Comparison of ENCODE assay signal across 24 mouse cellular contexts in the genomic region with DNA sequence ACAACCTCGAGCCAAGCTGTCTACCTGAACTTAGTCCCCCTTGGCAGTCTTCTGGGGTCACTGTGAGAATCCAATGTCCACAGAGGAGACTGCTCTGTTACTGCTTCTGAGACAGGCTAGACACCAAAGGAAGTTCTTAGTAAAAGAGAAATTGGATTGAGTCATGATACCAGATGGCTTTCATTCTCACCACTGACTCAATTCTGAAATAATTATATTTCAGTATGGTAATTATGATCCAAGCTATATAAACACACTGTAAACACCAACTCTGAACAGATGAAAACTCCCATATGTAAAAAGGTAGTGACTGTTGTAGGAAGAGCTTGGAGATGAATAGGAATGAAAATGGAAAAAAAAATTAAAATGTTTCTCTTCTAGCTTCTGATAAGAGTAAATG. TPM values are rescaled to one million over a fixed set of nuclear protein-coding genes. Genes with fewer than 3 reads are reported as not detected.
DNase-seq lines count a peak whose midpoint lies in the region; ATAC-seq and TF ChIP-seq lines count a peak whose summit lies in the region.
"Had no signal": no experiment of that assay in that cellular context is flagged by ENCODE, and none has a peak within 500 bp of the region (broad histone marks: within the 10 kb centered on the region; RNA-seq: fewer than 3 reads in every experiment).

No protein-coding gene starts in this region.

- no peak for TF ChIP-seq CTCF in liver, postnatal 0 days (IDR thresholded peaks at IDR 0.05; ENCODE audit: low read depth)
- TF ChIP-seq CTCF in CH12.LX (conservative IDR thresholded peaks at IDR 0.05 in 1 of 2, IDR thresholded peaks at IDR 0.05 in 1 of 2; ENCODE audit: low read depth in 2 of 2, low read length in 2 of 2): no peak
- TF ChIP-seq CTCF in intestine, postnatal 0 days (IDR thresholded peaks at IDR 0.05; ENCODE audit: low read depth): no peak

- no peak overlapping the region for H3K27ac ChIP-seq in forebrain, embryonic 15.5 days (replicated peaks)
- no peak overlapping the region for H3K27ac ChIP-seq in forebrain, embryonic 10.5 days
- H3K27ac ChIP-seq in liver, postnatal 0 days (ENCODE audit: low read depth): peak overlapping the region; percentile 69
- H3K27ac ChIP-seq in liver, embryonic 12.5 days: no peak overlapping the region
- H3K27ac ChIP-seq in CH12.LX (ENCODE audit: insufficient read depth, low read depth): peak overlapping the region; percentile 81
- H3K27ac ChIP-seq in intestine, postnatal 0 days (ENCODE audit: low read depth, low read length): peak overlapping the region; percentile 73
- H3K27ac ChIP-seq: heart, embryonic 13.5 days; midbrain, embryonic 12.5 days; neural tube, embryonic 13.5 days; stomach, embryonic 15.5 days had no signal

- no peak for TF ChIP-seq EP300 in liver, postnatal 0 days (IDR thresholded peaks at IDR 0.05; ENCODE audit: low read depth)
- TF ChIP-seq EP300 in CH12.LX (IDR thresholded peaks at IDR 0.05; ENCODE audit: low read length): peak; percentile 58

- H3K4me3 ChIP-seq in forebrain, embryonic 15.5 days: no peak overlapping the region
- no peak overlapping the region for H3K4me3 ChIP-seq in forebrain, embryonic 10.5 days
- no peak overlapping the region for H3K4me3 ChIP-seq in liver, postnatal 0 days (ENCODE audit: low read depth, low read length)
- no peak overlapping the region for H3K4me3 ChIP-seq in liver, embryonic 12.5 days
- H3K4me3 ChIP-seq in CH12.LX (replicated peaks in 1 of 3; ENCODE audit: low read depth in 2 of 3, low read length in 2 of 3, poor library complexity in 1 of 3): peak overlapping the region; percentile 34 to 47 (median 42)
- H3K4me3 ChIP-seq in intestine, postnatal 0 days (ENCODE audit: low read depth, low read length): no peak overlapping the region
- H3K4me3 ChIP-seq: heart, embryonic 13.5 days; midbrain, embryonic 12.5 days; neural tube, embryonic 13.5 days; stomach, embryonic 15.5 days had no signal

- no peak for DNase-seq in forebrain, embryonic 10.5 days (ENCODE audit: extremely low spot score, low spot score)
- DNase-seq in liver, postnatal 0 days: no peak
- DNase-seq in CH12.LX (ENCODE audit: extremely low read depth): peak; percentile 49
- no peak for DNase-seq in heart, adult 18-20 months
- DNase-seq in gastrocnemius, postnatal 4 days (ENCODE audit: low spot score in 2 of 2): no peak
- DNase-seq: cerebellum, postnatal 14 days; embryo, embryonic 11 days; gastrocnemius, postnatal 25 days; heart, postnatal 36 days; liver; thymus, postnatal 25 days had no signal

- TF ChIP-seq POLR2A in CH12.LX (IDR thresholded peaks at IDR 0.05; ENCODE audit: low read depth, low read length): no peak

- H3K79me2 ChIP-seq in CH12.LX (replicated peaks; ENCODE audit: control insufficient read depth, extremely low read depth, insufficient read depth, poor library complexity, severe bottlenecking): peaks cover 47% of the 10 kb centered on the region

- no peak overlapping the region for H3K4me2 ChIP-seq in forebrain, embryonic 15.5 days (replicated peaks)
- H3K4me2 ChIP-seq in liver, postnatal 0 days (ENCODE audit: low read depth, low read length): no peak overlapping the region
- no peak overlapping the region for H3K4me2 ChIP-seq in liver, embryonic 12.5 days
- peak overlapping the region; percentile 65 for H3K4me2 ChIP-seq in CH12.LX (ENCODE audit: insufficient read depth, low read depth, poor library complexity, severe bottlenecking)
- H3K4me2 ChIP-seq in intestine, postnatal 0 days (replicated peaks; ENCODE audit: low read depth): no peak overlapping the region
- H3K4me2 ChIP-seq: heart, embryonic 13.5 days; midbrain, embryonic 12.5 days; neural tube, embryonic 13.5 days; stomach, embryonic 15.5 days had no signal

- H3K9ac ChIP-seq in forebrain, embryonic 15.5 days (replicated peaks): no peak overlapping the region
- H3K9ac ChIP-seq in liver, postnatal 0 days (replicated peaks): no peak overlapping the region
- no peak overlapping the region; the same call in 1 of the 2 replicates for H3K9ac ChIP-seq in liver, embryonic 12.5 days
- H3K9ac ChIP-seq in CH12.LX (ENCODE audit: insufficient read depth, low read depth): peak overlapping the region; percentile 64
- no peak overlapping the region for H3K9ac ChIP-seq in intestine, postnatal 0 days (ENCODE audit: low read depth, low read length)
- H3K9ac ChIP-seq: heart, embryonic 13.5 days; midbrain, embryonic 12.5 days; neural tube, embryonic 13.5 days; stomach, embryonic 15.5 days had no signal

- no peaks in the 10 kb centered on the region for H3K9me3 ChIP-seq in forebrain, embryonic 15.5 days
- H3K9me3 ChIP-seq in forebrain, embryonic 10.5 days: no peaks in the 10 kb centered on the region
- no peaks in the 10 kb centered on the region for H3K9me3 ChIP-seq in liver, postnatal 0 days (ENCODE audit: low read length)
- H3K9me3 ChIP-seq in liver, embryonic 12.5 days (replicated peaks): no peaks in the 10 kb centered on the region
- no peaks in the 10 kb centered on the region for H3K9me3 ChIP-seq in CH12.LX (replicated peaks; ENCODE audit: low read length)
- no peaks in the 10 kb centered on the region for H3K9me3 ChIP-seq in intestine, postnatal 0 days (ENCODE audit: control insufficient read depth)
- H3K9me3 ChIP-seq: heart, embryonic 13.5 days; midbrain, embryonic 12.5 days; neural tube, embryonic 13.5 days; stomach, embryonic 15.5 days had no signal

- dilution Hi-C loops in CH12.LX (cut with MboI; ENCODE audit: extremely low pct_ligation_motif_present, extremely low pct_unique_long_range_greater_than_20kb, low sequenced_read_pairs): no loop called here

- TF ChIP-seq RAD21 in CH12.LX (IDR thresholded peaks at IDR 0.05; ENCODE audit: low read depth, low read length): no peak

- ATAC-seq in forebrain, embryonic 15.5 days (replicated peaks): peak; percentile 71
- ATAC-seq in liver, postnatal 0 days: no peak
- no peak for ATAC-seq in liver, embryonic 12.5 days
- ATAC-seq in intestine, postnatal 0 days: no peak
- ATAC-seq: hindbrain, embryonic 16.5 days had no signal

- no peaks in the 10 kb centered on the region for H3K27me3 ChIP-seq in forebrain, embryonic 15.5 days
- no peaks in the 10 kb centered on the region for H3K27me3 ChIP-seq in forebrain, embryonic 10.5 days (ENCODE audit: poor library complexity, severe bottlenecking)
- H3K27me3 ChIP-seq in liver, postnatal 0 days (ENCODE audit: insufficient read depth, low read length): no peaks in the 10 kb centered on the region
- no peaks in the 10 kb centered on the region for H3K27me3 ChIP-seq in liver, embryonic 12.5 days (replicated peaks)
- H3K27me3 ChIP-seq in CH12.LX (replicated peaks): no peaks in the 10 kb centered on the region
- no peaks in the 10 kb centered on the region for H3K27me3 ChIP-seq in intestine, postnatal 0 days (replicated peaks; ENCODE audit: control insufficient read depth, insufficient read depth, low read length)
- H3K27me3 ChIP-seq: heart, embryonic 13.5 days; midbrain, embryonic 12.5 days; neural tube, embryonic 13.5 days; stomach, embryonic 15.5 days had no signal

- H3K36me3 ChIP-seq in forebrain, embryonic 15.5 days: no peaks in the 10 kb centered on the region
- H3K36me3 ChIP-seq in forebrain, embryonic 10.5 days (replicated peaks): peaks cover 93% of the 10 kb centered on the region
- H3K36me3 ChIP-seq in liver, postnatal 0 days (replicated peaks; ENCODE audit: insufficient read depth, low read length): peaks cover 23% of the 10 kb centered on the region
- H3K36me3 ChIP-seq in liver, embryonic 12.5 days: peaks cover 96% of the 10 kb centered on the region
- peaks cover 18 to 79% of the 10 kb centered on the region in 2 experiments for H3K36me3 ChIP-seq in CH12.LX (replicated peaks in 1 of 2; ENCODE audit: control insufficient read depth in 1 of 2, insufficient read depth in 1 of 2, low read length in 1 of 2)
- H3K36me3 ChIP-seq in intestine, postnatal 0 days (ENCODE audit: control insufficient read depth, insufficient read depth): peaks cover 3% of the 10 kb centered on the region; the same call in 1 of the 2 replicates
- H3K36me3 ChIP-seq: neural tube, embryonic 13.5 days; stomach, embryonic 15.5 days had no signal

- WGBS in forebrain, embryonic 15.5 days: 78% methylated on average over 1 of the region's 1 CpGs
- WGBS in forebrain, embryonic 10.5 days: 91% methylated on average over 1 of the region's 1 CpGs
- 77% methylated on average over 1 of the region's 1 CpGs for WGBS in liver, postnatal 0 days (ENCODE audit: insufficient replicate concordance)
- WGBS in liver, embryonic 12.5 days (ENCODE audit: insufficient replicate concordance): 68% methylated on average over 1 of the region's 1 CpGs
- 75% methylated on average over 1 of the region's 1 CpGs for WGBS in intestine, postnatal 0 days

- in situ Hi-C loops in CH12.LX (cut with MboI; ENCODE audit: low pct_ligation_motif_present, low pct_unique_long_range_greater_than_20kb, low sequenced_read_pairs): no loop called here

- H3K4me1 ChIP-seq in forebrain, embryonic 15.5 days: peaks cover 12% of the 10 kb centered on the region
- H3K4me1 ChIP-seq in forebrain, embryonic 10.5 days: peaks cover 7% of the 10 kb centered on the region
- H3K4me1 ChIP-seq in liver, postnatal 0 days (ENCODE audit: insufficient read depth): peaks cover 4% of the 10 kb centered on the region; the same call in 1 of the 2 replicates
- peaks cover 10% of the 10 kb centered on the region; the same call in 1 of the 2 replicates for H3K4me1 ChIP-seq in liver, embryonic 12.5 days
- H3K4me1 ChIP-seq in CH12.LX (ENCODE audit: control insufficient read depth in 1 of 2, insufficient read depth in 2 of 2): peaks cover 14 to 34% of the 10 kb centered on the region in 2 experiments
- no peaks in the 10 kb centered on the region for H3K4me1 ChIP-seq in intestine, postnatal 0 days (replicated peaks; ENCODE audit: control insufficient read depth, insufficient read depth, low read length)
- H3K4me1 ChIP-seq: neural tube, embryonic 13.5 days; stomach, embryonic 15.5 days had no signal

RNA-seq across cellular contexts. Expression of a gene that starts 7.6 kb away (rescaled TPM):
- polyA plus RNA-seq in forebrain, embryonic 15.5 days (2015; fragmentation: Nextera tagmentation; extraction: Ambion mirVana): 5.6 and 7.1 TPM in 2 replicates
- polyA plus RNA-seq in forebrain, embryonic 10.5 days (2016; fragmentation: Nextera tagmentation; extraction: Ambion mirVana): 26.2 and 27.4 TPM in 2 replicates
- 3.9 and 5.0 TPM in 2 replicates for polyA plus RNA-seq in liver, postnatal 0 days (2015; fragmentation: Nextera tagmentation; extraction: Ambion mirVana)
- 17.2 and 17.4 TPM in 2 replicates for polyA plus RNA-seq in liver, embryonic 12.5 days (2016; fragmentation: Nextera tagmentation; extraction: Ambion mirVana)
- 33.0 and 37.4 TPM in 2 replicates for total RNA-seq in CH12.LX (2012; rRNA removed)
- 37.5 and 41.4 TPM in 2 replicates for total RNA-seq in CH12.LX (2014; rRNA removed)
- polyA plus RNA-seq in CH12.LX (2012; ENCODE audit: insufficient read length, low read depth): 31.1 and 31.3 TPM in 2 replicates
- polyA plus RNA-seq in intestine, postnatal 0 days (2015; fragmentation: Nextera tagmentation; extraction: Ambion mirVana): 2.3 and 3.3 TPM in 2 replicates
- under 1 TPM; 0.27 to 0.31 TPM for total RNA-seq in heart, adult 18-20 months (2021)
- total RNA-seq in gastrocnemius, postnatal 4 days (2021): 1 to 10 TPM; 7.3 to 9.2 TPM

RNA-seq across cellular contexts. Expression of a gene that starts 7.8 kb away (rescaled TPM):
- 116 and 130 TPM in 2 replicates for polyA plus RNA-seq in forebrain, embryonic 15.5 days (2015; fragmentation: Nextera tagmentation; extraction: Ambion mirVana)
- polyA plus RNA-seq in forebrain, embryonic 10.5 days (2016; fragmentation: Nextera tagmentation; extraction: Ambion mirVana): 61.7 and 69.9 TPM in 2 replicates
- polyA plus RNA-seq in liver, postnatal 0 days (2015; fragmentation: Nextera tagmentation; extraction: Ambion mirVana): 32.8 and 35.3 TPM in 2 replicates
- polyA plus RNA-seq in liver, embryonic 12.5 days (2016; fragmentation: Nextera tagmentation; extraction: Ambion mirVana): 45.1 and 47.9 TPM in 2 replicates
- total RNA-seq in CH12.LX (2012; rRNA removed) (39.4 and 52.2 TPM in 2 replicates), CH12.LX (2014; rRNA removed) (44.7 and 48.3 TPM in 2 replicates)
- 39.3 and 44.8 TPM in 2 replicates for polyA plus RNA-seq in CH12.LX (2012; ENCODE audit: insufficient read length, low read depth)
- 44.5 and 54.1 TPM in 2 replicates for polyA plus RNA-seq in intestine, postnatal 0 days (2015; fragmentation: Nextera tagmentation; extraction: Ambion mirVana)
- total RNA-seq in heart, adult 18-20 months (2021): 100 to 1,000 TPM in 1 of 2 experiments, 10 to 100 TPM in 1; 94.7 to 131 TPM
- total RNA-seq in gastrocnemius, postnatal 4 days (2021): 100 to 1,000 TPM in 1 of 2 experiments, 10 to 100 TPM in 1; 93.3 to 134 TPM

RNA-seq across cellular contexts. Expression of a gene that starts 37.9 kb away (rescaled TPM):
- polyA plus RNA-seq in forebrain, embryonic 15.5 days (2015; fragmentation: Nextera tagmentation; extraction: Ambion mirVana): 2.0 and 2.3 TPM in 2 replicates
- polyA plus RNA-seq in forebrain, embryonic 10.5 days (2016; fragmentation: Nextera tagmentation; extraction: Ambion mirVana): 1.5 and 1.8 TPM in 2 replicates
- 10.8 and 11.2 TPM in 2 replicates for polyA plus RNA-seq in liver, postnatal 0 days (2015; fragmentation: Nextera tagmentation; extraction: Ambion mirVana)
- 5.0 and 5.3 TPM in 2 replicates for polyA plus RNA-seq in liver, embryonic 12.5 days (2016; fragmentation: Nextera tagmentation; extraction: Ambion mirVana)
- 1.4 and 2.2 TPM in 2 replicates for total RNA-seq in CH12.LX (2012; rRNA removed)
- total RNA-seq in CH12.LX (2014; rRNA removed): 2.6 and 2.8 TPM in 2 replicates
- 6.8 and 9.1 TPM in 2 replicates for polyA plus RNA-seq in CH12.LX (2012; ENCODE audit: insufficient read length, low read depth)
- polyA plus RNA-seq in intestine, postnatal 0 days (2015; fragmentation: Nextera tagmentation; extraction: Ambion mirVana): 122 and 130 TPM in 2 replicates
- 1 to 10 TPM; 3.2 to 5.9 TPM for total RNA-seq in heart, adult 18-20 months (2021)
- 10 to 100 TPM in 1 of 2 experiments, 1 to 10 TPM in 1; 7.0 to 14.0 TPM for total RNA-seq in gastrocnemius, postnatal 4 days (2021)

RNA-seq across cellular contexts. Expression of a gene that starts 54.9 kb away (rescaled TPM):
- not detected in 2 replicates for polyA plus RNA-seq in forebrain, embryonic 15.5 days (2015; fragmentation: Nextera tagmentation; extraction: Ambion mirVana)
- polyA plus RNA-seq in forebrain, embryonic 10.5 days (2016; fragmentation: Nextera tagmentation; extraction: Ambion mirVana): not detected in 2 replicates
- polyA plus RNA-seq in liver, postnatal 0 days (2015; fragmentation: Nextera tagmentation; extraction: Ambion mirVana): not detected in 2 replicates
- not detected in 2 replicates for polyA plus RNA-seq in liver, embryonic 12.5 days (2016; fragmentation: Nextera tagmentation; extraction: Ambion mirVana)
- total RNA-seq in CH12.LX (2012; rRNA removed): not detected in 2 replicates
- total RNA-seq in CH12.LX (2014; rRNA removed): not detected in 2 replicates
- not detected in 2 replicates for polyA plus RNA-seq in CH12.LX (2012; ENCODE audit: insufficient read length, low read depth)
- 0.27 and 0.37 TPM in 2 replicates for polyA plus RNA-seq in intestine, postnatal 0 days (2015; fragmentation: Nextera tagmentation; extraction: Ambion mirVana)
- total RNA-seq in heart, adult 18-20 months (2021): not detected
- not detected for total RNA-seq in gastrocnemius, postnatal 4 days (2021)
- total RNA-seq: adrenal gland, postnatal 25 days; gastrocnemius, postnatal 25 days; heart, postnatal 36 days; layer of hippocampus, postnatal 25 days; left cerebral cortex, postnatal 36 days had no signal
- polyA plus RNA-seq: heart, embryonic 13.5 days; hindbrain, embryonic 16.5 days; kidney, embryonic 14.5 days; midbrain, embryonic 12.5 days; neural tube, embryonic 13.5 days; spleen, adult 2 months; stomach, embryonic 15.5 days had no signal

Comparison
In these comparisons a context has a peak if more than half of its experiments do, and no peak if none do; other contexts are left out.
1. H3K27ac ChIP-seq: peak in liver, postnatal 0 days (single experiment), CH12.LX (single experiment) and intestine, postnatal 0 days (single experiment); none in forebrain, embryonic 15.5 days (single experiment), forebrain, embryonic 10.5 days (single experiment) and liver, embryonic 12.5 days (single experiment).
2. H3K4me3 ChIP-seq: peak in CH12.LX (3 of 3); none in forebrain, embryonic 15.5 days (single experiment), forebrain, embryonic 10.5 days (single experiment), liver, postnatal 0 days (single experiment), liver, embryonic 12.5 days (single experiment) and intestine, postnatal 0 days (single experiment).
3. RNA of a gene that starts 37.9 kb away (polyA plus RNA-seq): 122 to 130 TPM in intestine, postnatal 0 days; 10.8 to 11.2 TPM in liver, postnatal 0 days, 6.8 to 9.1 TPM in CH12.LX, 5.0 to 5.3 TPM in liver, embryonic 12.5 days, 2.0 to 2.3 TPM in forebrain, embryonic 15.5 days and 1.5 to 1.8 TPM in forebrain, embryonic 10.5 days; every median in the first group is over 10 times any median in the second.